Mouse (Mus musculus): ENCODE measurements around the gene Pdcl2.

GRCm38 (mm10) chr5:76305616-76306015, 25.3 kb downstream of the Pdcl2 start:
- TF ChIP-seq CTCF (IDR thresholded peaks at IDR 0.05; ENCODE audit: borderline replicate concordance, extremely low read depth, insufficient read depth, insufficient read length) (no peak), POLR2A (IDR thresholded peaks at IDR 0.05; ENCODE audit: borderline replicate concordance, extremely low read depth, insufficient read depth, insufficient read length, poor library complexity, severe bottlenecking) (no peak)

Measured in brain, embryonic 14.5 days (tissue).